Mouse (Mus musculus): ENCODE data around the gene Aplf. TPM values are rescaled to one million over a fixed set of nuclear protein-coding genes. Genes with fewer than 3 reads are reported as not detected.

The Aplf gene
- polyA plus RNA-seq, 1 experiment: 9.5 TPM

- Histone ChIP-seq H3K4me1 (ENCODE audit: control insufficient read depth, insufficient read depth, low read length) (peaks cover 16% of the 10 kb centered on the region), H3K27ac (ENCODE audit: insufficient read depth, low read depth, low read length) (no peak overlapping the region), H3K4me3 (ENCODE audit: insufficient read depth, low read length) (no peak overlapping the region)
- TF ChIP-seq POLR2A (IDR thresholded peaks at IDR 0.05; ENCODE audit: borderline replicate concordance, low read depth, low read length): no peak
- TF ChIP-seq CTCF (IDR thresholded peaks at IDR 0.05; ENCODE audit: low read depth, low read length): no peak
These were observed 77.8 kb downstream of the Aplf start for GRCm38 (mm10) chr6:87594188-87594587.

- Histone ChIP-seq H3K4me1 (ENCODE audit: control insufficient read depth, insufficient read depth, low read length) (peaks cover 3% of the 10 kb centered on the region), H3K4me3 (ENCODE audit: insufficient read depth, low read length) (peak within 1 kb of the TSS; percentile 71), H3K27ac (ENCODE audit: insufficient read depth, low read depth, low read length) (no peak within 1 kb of the TSS)
- TF ChIP-seq POLR2A (IDR thresholded peaks at IDR 0.05; ENCODE audit: borderline replicate concordance, low read depth, low read length) (no peak), CTCF (IDR thresholded peaks at IDR 0.05; ENCODE audit: low read depth, low read length) (no peak)
These were observed 81.4 kb downstream of the Aplf start, which contains the start of gene Prokr1 for GRCm38 (mm10) chr6:87590394-87591281. Gene Prokr1 (minus strand): TSS chr6:87590743.

- Histone ChIP-seq H3K4me3 (ENCODE audit: insufficient read depth, low read length) (peak overlapping the region; percentile 71), H3K4me1 (ENCODE audit: control insufficient read depth, insufficient read depth, low read length) (no peaks in the 10 kb centered on the region), H3K27ac (ENCODE audit: insufficient read depth, low read depth, low read length) (no peak overlapping the region)
- no peak for TF ChIP-seq CTCF (IDR thresholded peaks at IDR 0.05; ENCODE audit: low read depth, low read length)
- no peak for TF ChIP-seq POLR2A (IDR thresholded peaks at IDR 0.05; ENCODE audit: borderline replicate concordance, low read depth, low read length)
These were observed 82.1 kb downstream of the Aplf start for GRCm38 (mm10) chr6:87589718-87590393.

GRCm38 (mm10) chr6:87583991-87584390 lies 88.0 kb downstream of the Aplf start:
- H3K4me1 ChIP-seq (ENCODE audit: control insufficient read depth, insufficient read depth, low read length): peaks cover 8% of the 10 kb centered on the region
- no peak overlapping the region for H3K4me3 ChIP-seq (ENCODE audit: insufficient read depth, low read length)
- H3K27ac ChIP-seq (ENCODE audit: insufficient read depth, low read depth, low read length): no peak overlapping the region
- TF ChIP-seq POLR2A (IDR thresholded peaks at IDR 0.05; ENCODE audit: borderline replicate concordance, low read depth, low read length) (no peak), CTCF (IDR thresholded peaks at IDR 0.05; ENCODE audit: low read depth, low read length) (no peak)

GRCm38 (mm10) chr6:87583183-87583611 lies 88.8 kb downstream of the Aplf start:
- Histone ChIP-seq H3K27ac (ENCODE audit: insufficient read depth, low read depth, low read length) (no peak overlapping the region), H3K4me1 (ENCODE audit: control insufficient read depth, insufficient read depth, low read length) (peaks cover 8% of the 10 kb centered on the region), H3K4me3 (ENCODE audit: insufficient read depth, low read length) (no peak overlapping the region)
- TF ChIP-seq POLR2A (IDR thresholded peaks at IDR 0.05; ENCODE audit: borderline replicate concordance, low read depth, low read length): no peak
- no peak for TF ChIP-seq CTCF (IDR thresholded peaks at IDR 0.05; ENCODE audit: low read depth, low read length)

- H3K27ac ChIP-seq (ENCODE audit: insufficient read depth, low read depth, low read length): no peak overlapping the region
- H3K4me1 ChIP-seq (ENCODE audit: control insufficient read depth, insufficient read depth, low read length): peaks cover 8% of the 10 kb centered on the region
- TF ChIP-seq POLR2A (IDR thresholded peaks at IDR 0.05; ENCODE audit: borderline replicate concordance, low read depth, low read length) (no peak), CTCF (IDR thresholded peaks at IDR 0.05; ENCODE audit: low read depth, low read length) (no peak)
- H3K4me3 ChIP-seq (ENCODE audit: insufficient read depth, low read length): no peak overlapping the region
These were observed 89.5 kb downstream of the Aplf start for GRCm38 (mm10) chr6:87582456-87582855.

GRCm38 (mm10) chr6:87581581-87581980 lies 90.4 kb downstream of the Aplf start:
- Histone ChIP-seq H3K4me1 (ENCODE audit: control insufficient read depth, insufficient read depth, low read length) (peaks cover 8% of the 10 kb centered on the region), H3K27ac (ENCODE audit: insufficient read depth, low read depth, low read length) (no peak overlapping the region)
- no peak for TF ChIP-seq CTCF (IDR thresholded peaks at IDR 0.05; ENCODE audit: low read depth, low read length)
- no peak for TF ChIP-seq POLR2A (IDR thresholded peaks at IDR 0.05; ENCODE audit: borderline replicate concordance, low read depth, low read length)

GRCm38 (mm10) chr6:87581071-87581470 lies 90.9 kb downstream of the Aplf start:
- no peak overlapping the region for H3K27ac ChIP-seq (ENCODE audit: insufficient read depth, low read depth, low read length)
- TF ChIP-seq POLR2A (IDR thresholded peaks at IDR 0.05; ENCODE audit: borderline replicate concordance, low read depth, low read length) (no peak), CTCF (IDR thresholded peaks at IDR 0.05; ENCODE audit: low read depth, low read length) (no peak)
- H3K4me3 ChIP-seq (ENCODE audit: insufficient read depth, low read length): no peak overlapping the region
- peaks cover 8% of the 10 kb centered on the region for H3K4me1 ChIP-seq (ENCODE audit: control insufficient read depth, insufficient read depth, low read length)

More at GRCm38 (mm10) chr6:87581581-87581980, 90.4 kb downstream of the Aplf start:
- no peak overlapping the region for H3K4me3 ChIP-seq (ENCODE audit: insufficient read depth, low read length)

Other genes with a start within 250 kb of the Aplf start
- gene Bmp10, start 243.2 kb downstream of the Aplf start, polyA plus RNA-seq (2012; ENCODE audit: insufficient read depth, insufficient read length, missing spikeins): not detected in 2 replicates
- gene Arhgap25, start 138.9 kb downstream of the Aplf start, polyA plus RNA-seq (2012; ENCODE audit: insufficient read depth, insufficient read length, missing spikeins): 66.3 and 69.0 TPM in 2 replicates
- gene Prokr1, start 81.5 kb downstream of the Aplf start, polyA plus RNA-seq (2012; ENCODE audit: insufficient read depth, insufficient read length, missing spikeins): 0.70 and 1.1 TPM in 2 replicates
- gene Efcc1, start 58.7 kb upstream of the Aplf start, polyA plus RNA-seq (2012; ENCODE audit: insufficient read depth, insufficient read length, missing spikeins): not detected in 2 replicates
- not detected in 2 replicates for gene Gp9, start 105.9 kb upstream of the Aplf start, polyA plus RNA-seq (2012; ENCODE audit: insufficient read depth, insufficient read length, missing spikeins)
- 78.0 and 91.8 TPM in 2 replicates for gene Rab43, start 140.0 kb upstream of the Aplf start, polyA plus RNA-seq (2012; ENCODE audit: insufficient read depth, insufficient read length, missing spikeins)
- gene Gm45140, start 163.6 kb upstream of the Aplf start, polyA plus RNA-seq (2012; ENCODE audit: insufficient read depth, insufficient read length, missing spikeins): 7.9 and 10.0 TPM in 2 replicates
- gene Isy1, start 166.6 kb upstream of the Aplf start, polyA plus RNA-seq (2012; ENCODE audit: insufficient read depth, insufficient read length, missing spikeins): 38.3 and 44.8 TPM in 2 replicates
- 169 and 174 TPM in 2 replicates for gene Cnbp, start 178.9 kb upstream of the Aplf start, polyA plus RNA-seq (2012; ENCODE audit: insufficient read depth, insufficient read length, missing spikeins)
- gene Copg1, start 215.6 kb upstream of the Aplf start, polyA plus RNA-seq (2012; ENCODE audit: insufficient read depth, insufficient read length, missing spikeins): 49.5 and 51.7 TPM in 2 replicates
- 20.0 and 21.2 TPM in 2 replicates for gene Hmces, start 241.7 kb upstream of the Aplf start, polyA plus RNA-seq (2012; ENCODE audit: insufficient read depth, insufficient read length, missing spikeins)